Mouse (Mus musculus) testis, postnatal 14 days (tissue): ENCODE measurements around the gene Fndc4.

Source experiments
- DNase-seq: peaks from one replicate; pipeline ENCODE4 v3.0.0; 2021; ENCODE audit warnings: low spot score

Fndc4 gene

GRCm38 (mm10) chr5:31295606-31296141 is at the start of gene Fndc4:
Gene Fndc4, minus strand, starts transcription at chr5:31296080.
- DNase-seq = peak; percentile 34

DNA sequence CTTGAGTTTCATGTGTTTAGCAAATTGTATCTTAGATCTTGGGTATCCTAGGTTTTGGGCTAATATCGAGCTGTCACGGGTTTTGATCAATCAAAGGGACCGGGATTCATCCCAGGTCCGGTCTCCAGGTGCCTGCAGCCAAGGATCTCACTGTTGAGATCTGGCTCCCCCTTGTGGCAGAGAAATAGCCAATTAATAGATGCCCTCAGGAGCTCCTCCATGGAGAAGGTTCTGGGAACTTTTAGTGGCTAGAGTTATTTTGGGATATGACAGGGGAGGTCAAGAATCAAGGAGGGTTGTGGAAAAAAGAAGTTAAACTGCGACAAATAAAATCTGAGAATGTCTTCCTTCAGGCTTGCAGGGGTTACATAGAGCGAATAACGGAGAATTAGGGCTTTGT is 32.4 kb upstream of the Fndc4 start:
- peak; percentile 30 for DNase-seq

DNA sequence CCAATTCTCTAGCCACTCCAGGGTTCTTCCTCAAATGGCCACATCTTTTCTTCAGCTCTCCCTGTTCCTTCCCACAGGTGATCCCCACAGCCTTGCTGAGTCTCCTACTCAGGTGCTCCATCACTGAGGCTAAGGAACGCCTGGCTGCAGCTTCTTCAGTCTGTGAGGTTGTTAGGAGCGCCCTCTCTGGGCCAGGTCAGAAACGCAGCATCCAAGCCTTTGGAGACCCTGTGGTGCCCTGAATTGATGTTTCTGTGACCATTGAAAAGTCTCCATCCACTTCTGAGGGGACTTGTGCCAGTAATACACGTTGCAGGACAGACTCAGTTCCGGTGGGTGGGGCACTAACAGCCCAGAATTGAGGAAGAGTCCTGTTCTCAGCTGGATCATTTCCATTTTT is 31.0 kb upstream of the Fndc4 start:
- DNase-seq = no peak

- DNase-seq = no peak
Measured at GRCm38 (mm10) chr5:31324085-31324484, 28.2 kb upstream of the Fndc4 start.

- DNase-seq = no peak
Measured at GRCm38 (mm10) chr5:31322776-31323175, 26.9 kb upstream of the Fndc4 start.

GRCm38 (mm10) chr5:31312806-31313205 is 16.9 kb upstream of the Fndc4 start:
- DNase-seq = no peak

DNA sequence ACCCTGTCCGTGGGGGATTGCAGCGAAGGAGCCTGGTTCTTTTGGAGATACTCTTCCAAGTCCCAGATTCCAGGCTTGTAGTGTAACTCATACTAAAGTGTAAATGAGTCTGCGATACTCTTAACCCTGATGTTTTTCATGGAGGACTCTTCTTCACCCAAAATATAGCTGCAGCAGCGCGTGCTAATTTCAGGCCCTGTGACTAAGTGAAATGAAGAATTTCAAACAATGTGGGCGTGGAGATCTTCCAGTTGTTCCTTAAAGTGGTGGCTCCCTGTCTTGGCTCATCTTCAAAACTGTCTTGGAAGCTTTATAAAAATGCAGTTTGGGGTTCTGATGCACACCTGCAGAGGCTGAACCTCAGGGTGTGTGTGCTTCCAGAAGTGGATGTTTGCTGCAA is 7.2 kb upstream of the Fndc4 start:
- DNase-seq = no peak

- no peak for DNase-seq
Measured at GRCm38 (mm10) chr5:31301866-31302265, 6.0 kb upstream of the Fndc4 start.

DNA sequence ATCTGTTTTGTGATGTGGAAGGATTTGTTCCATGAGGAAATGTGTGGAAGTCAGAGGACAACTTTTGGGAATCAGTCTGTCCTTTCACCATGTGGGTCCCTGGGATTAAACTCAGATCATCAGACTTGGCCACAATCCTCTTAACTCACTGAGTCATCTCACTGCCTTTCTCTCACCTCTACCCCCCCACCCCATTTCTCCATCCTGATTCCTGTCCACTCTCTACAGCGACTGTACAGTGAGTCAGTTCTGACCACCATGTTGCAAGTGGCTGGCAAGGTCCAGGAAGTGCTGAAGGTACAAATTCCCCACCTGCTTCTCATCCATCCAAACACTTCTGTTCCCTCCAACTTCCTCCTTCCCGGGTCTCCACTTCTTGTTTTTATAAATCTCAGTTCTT is 2.6 kb upstream of the Fndc4 start:
- DNase-seq = no peak

DNA sequence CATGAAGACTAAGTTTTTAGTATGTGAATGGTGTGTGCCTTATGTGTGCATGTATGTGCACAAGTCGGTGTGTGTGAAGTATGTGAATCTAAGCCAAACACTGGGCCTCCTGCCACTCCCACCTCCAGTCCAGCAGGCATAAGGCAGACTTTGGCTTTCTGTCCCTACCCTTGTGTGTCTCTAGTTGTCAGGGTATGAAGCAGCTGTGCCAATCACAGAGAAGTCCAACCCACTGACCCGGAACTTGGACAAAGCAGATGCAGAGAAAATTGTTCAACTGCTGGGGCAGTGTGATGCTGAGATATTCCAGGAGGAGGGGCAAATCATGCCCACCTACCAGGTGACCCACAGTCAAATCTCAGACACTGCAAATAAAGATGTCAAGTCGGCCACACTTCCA is 2.1 kb upstream of the Fndc4 start:
- DNase-seq = no peak

DNA sequence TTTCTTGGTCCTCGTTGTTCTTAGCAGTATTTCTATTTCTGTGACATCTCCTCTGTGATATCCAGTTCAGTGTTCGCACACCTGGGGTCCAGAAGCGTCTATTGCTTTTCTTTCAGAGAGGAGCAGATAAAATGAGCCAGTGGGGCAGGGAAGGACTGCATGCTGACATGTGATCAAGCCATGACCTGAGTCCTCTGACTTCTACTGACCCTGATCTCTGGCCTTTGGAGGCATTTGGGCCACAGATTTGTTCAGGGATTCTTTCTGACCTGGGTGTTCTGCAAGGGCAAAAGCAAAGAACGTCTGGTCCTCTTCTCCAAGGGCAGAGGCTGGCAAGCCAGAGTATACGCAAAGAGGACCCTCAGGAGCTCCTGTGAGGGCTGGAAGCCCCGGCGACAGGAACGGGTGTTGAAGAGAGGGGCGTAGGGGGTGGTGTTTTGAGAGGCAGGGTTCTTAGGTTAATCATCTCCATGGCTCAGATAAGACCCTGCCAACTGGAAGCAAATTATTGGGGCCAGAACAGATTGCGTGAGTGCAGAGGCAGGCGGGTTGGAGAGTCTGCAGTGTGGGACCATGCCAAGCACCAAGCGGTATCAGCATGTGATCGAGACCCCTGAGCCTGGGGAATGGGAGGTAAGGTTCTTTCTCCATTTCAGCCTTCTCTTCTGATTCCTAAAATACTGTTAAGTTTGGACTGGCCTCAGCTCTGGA is 1.3 kb upstream of the Fndc4 start, which contains the start of gene Gckr:
Gckr (plus strand) TSS at position 397 of the 711 bp plus-strand sequence.
- no peak for DNase-seq

DNA sequence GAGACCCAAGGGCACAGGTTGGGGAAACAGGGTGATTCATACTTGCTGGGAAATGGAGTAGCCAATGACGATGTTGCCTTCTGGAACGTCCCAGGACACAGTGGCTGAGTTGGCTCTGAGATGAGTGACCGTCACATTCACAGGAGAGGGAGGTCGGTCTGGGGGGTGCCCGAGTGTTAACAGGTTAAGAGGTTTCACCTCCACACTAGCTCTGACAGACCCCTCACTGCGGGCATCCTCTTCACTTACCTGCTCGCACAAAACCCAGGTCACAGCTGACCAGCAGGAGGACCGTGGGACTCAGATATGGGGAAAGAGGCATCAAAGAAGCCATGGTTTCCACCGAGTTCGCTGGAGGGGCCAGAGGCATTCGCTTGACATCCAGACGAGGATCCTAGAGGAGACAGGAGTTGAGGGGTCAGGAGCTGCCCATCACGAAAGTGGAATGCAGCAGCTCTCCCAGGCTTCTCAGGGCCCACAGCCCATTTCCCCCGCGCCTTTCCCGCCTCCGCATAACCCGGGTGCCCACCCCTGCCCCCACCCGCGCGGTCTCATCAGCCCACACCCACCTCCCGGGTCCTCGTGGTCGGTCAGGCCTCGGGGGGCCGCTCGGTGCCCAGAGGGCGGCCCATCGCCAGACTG is 795 bp downstream of the Fndc4 start:
- DNase-seq = no peak

GRCm38 (mm10) chr5:31291361-31291688 is 4.6 kb downstream of the Fndc4 start:
- no peak for DNase-seq

DNA sequence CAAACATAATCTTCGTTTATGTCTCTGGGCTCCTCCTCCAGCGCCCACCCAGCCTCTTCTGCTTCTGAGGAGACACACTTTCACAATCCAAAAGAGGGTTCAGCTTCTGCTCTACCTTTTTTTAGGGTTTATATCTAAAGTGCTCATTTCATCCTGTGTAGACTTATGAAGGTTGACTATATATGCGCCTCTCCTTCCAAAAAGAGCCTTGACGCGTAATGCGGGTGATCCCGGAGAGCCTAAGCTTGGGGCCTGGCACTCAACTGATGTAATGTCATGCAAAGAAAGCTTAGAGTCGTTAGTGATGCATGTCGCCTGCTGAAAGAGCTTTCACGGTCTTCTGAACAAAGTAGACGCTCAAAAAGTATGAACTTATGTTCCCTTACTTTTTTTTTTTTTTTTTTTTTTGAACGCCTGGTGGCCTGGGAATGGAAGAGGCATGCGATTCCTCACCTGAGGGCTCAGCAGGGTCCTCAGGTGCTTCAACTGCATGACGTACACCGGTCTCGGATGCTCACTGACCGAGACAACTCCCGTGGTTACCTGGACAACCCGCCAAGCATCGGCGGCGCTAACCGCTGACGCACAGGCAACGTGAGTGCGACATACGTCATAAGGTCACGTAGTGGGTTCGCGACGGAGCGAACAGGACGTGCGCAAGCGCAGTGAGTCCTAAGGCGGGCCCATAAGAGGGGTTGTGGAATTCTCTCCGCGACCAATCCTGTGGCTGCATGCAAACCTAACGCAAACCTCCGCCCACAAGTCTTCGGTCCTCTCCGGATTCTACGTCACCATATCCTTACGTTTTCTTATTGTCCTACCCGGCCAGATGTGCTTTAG is 5.1 kb downstream of the Fndc4 start, which contains the start of gene Ift172:
Ift172 (minus strand) TSS at position 596 of the 840 bp plus-strand sequence.
- peak; percentile 95 for DNase-seq

DNA sequence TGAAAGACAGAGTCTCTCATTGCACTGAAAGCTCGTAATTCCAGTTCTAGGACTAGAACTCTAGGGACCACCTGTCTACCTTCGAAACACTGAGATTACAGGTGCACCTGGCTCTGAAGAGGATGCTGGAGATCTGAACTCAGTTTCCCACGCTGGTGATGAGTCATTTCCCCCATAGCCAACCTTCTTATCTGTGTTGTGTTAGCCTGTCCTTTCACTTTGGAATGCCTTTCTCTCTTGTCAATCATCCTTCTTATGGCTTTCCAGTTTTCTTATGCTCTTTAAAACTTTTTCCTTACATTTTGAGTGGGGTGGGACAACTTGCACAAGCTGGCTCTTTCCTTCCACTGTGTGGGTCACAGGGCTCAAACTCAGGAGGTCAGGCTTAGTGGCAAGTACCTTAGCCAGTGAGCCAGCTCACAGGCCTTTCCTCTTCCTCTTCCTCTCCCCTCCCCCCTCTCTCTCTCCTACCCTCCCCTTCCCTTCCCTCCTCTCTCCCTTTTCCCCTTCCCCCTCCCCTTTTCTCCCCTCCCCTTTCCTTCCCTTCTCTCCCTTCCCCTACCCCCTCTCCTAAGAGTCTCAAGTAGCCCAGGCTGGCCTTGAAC is 6.2 kb downstream of the Fndc4 start:
- no peak for DNase-seq

- no peak for DNase-seq
Measured at GRCm38 (mm10) chr5:31288655-31289054, 7.2 kb downstream of the Fndc4 start.

- DNase-seq = no peak
Measured at GRCm38 (mm10) chr5:31288225-31288624, 7.7 kb downstream of the Fndc4 start.

GRCm38 (mm10) chr5:31279245-31279988 is 16.5 kb downstream of the Fndc4 start:
- DNase-seq = no peak

- no peak for DNase-seq
Measured at GRCm38 (mm10) chr5:31273018-31273417, 22.9 kb downstream of the Fndc4 start.

- DNase-seq = no peak
Measured at GRCm38 (mm10) chr5:31267686-31268085, 28.2 kb downstream of the Fndc4 start.

- DNase-seq = no peak
Measured at GRCm38 (mm10) chr5:31266101-31266500, 29.8 kb downstream of the Fndc4 start.
